Mouse (Mus musculus): ENCODE measurements around the gene Gm9732. TPM values are rescaled to one million over a fixed set of nuclear protein-coding genes. Genes with fewer than 3 reads are reported as not detected.
"Not testable (repeated sequence)": the region's sequence is repeated elsewhere in the genome, so short reads cannot be mapped to it uniquely, and the experiment has no call there.

Gm9732 gene
- total RNA-seq, 2 experiments from 2014 or later, result not detected

GRCm38 (mm10) chr14:43347711-43348110, 72.9 kb downstream of the Gm9732 start, which contains the start of gene 1700001F09Rik:
Gene 1700001F09Rik (minus strand): TSS chr14:43347811.
- ATAC-seq (replicated peaks; ENCODE audit: low FRiP score, low TSS enrichment, poor library complexity, severe bottlenecking), result not testable (repeated sequence)

- ATAC-seq (replicated peaks; ENCODE audit: low FRiP score, low TSS enrichment, poor library complexity, severe bottlenecking), result not testable (repeated sequence)
Observed at GRCm38 (mm10) chr14:43352944-43353343, 78.1 kb downstream of the Gm9732 start.

Other genes with a start within 250 kb of the Gm9732 start
- gene Gm8094, start 198.4 kb upstream of the Gm9732 start, total RNA-seq (2014; fragmentation: Nextera tagmentation), result not detected in 2 replicates
- not detected in 2 replicates for gene Gm8094, start 198.4 kb upstream of the Gm9732 start, total RNA-seq (2017)
- not detected in 2 replicates for gene Gm8104, start 174.4 kb upstream of the Gm9732 start, total RNA-seq (2014; fragmentation: Nextera tagmentation)
- not detected in 2 replicates for gene Gm8104, start 174.4 kb upstream of the Gm9732 start, total RNA-seq (2017)
- gene Gm7233, start 95.2 kb upstream of the Gm9732 start, total RNA-seq (2014; fragmentation: Nextera tagmentation), result not detected in 2 replicates
- not detected in 2 replicates for gene Gm7233, start 95.2 kb upstream of the Gm9732 start, total RNA-seq (2017)
- not detected in 2 replicates for gene Gm8122, start 39.7 kb upstream of the Gm9732 start, total RNA-seq (2014; fragmentation: Nextera tagmentation)
- not detected in 2 replicates for gene Gm8122, start 39.7 kb upstream of the Gm9732 start, total RNA-seq (2017)
- gene Gm8126, start 16.4 kb upstream of the Gm9732 start, total RNA-seq (2014; fragmentation: Nextera tagmentation), result not detected in 2 replicates
- gene Gm8126, start 16.4 kb upstream of the Gm9732 start, total RNA-seq (2017), result not detected in 2 replicates
- gene Gm8127, start 18.8 kb downstream of the Gm9732 start, total RNA-seq (2014; fragmentation: Nextera tagmentation), result not detected in 2 replicates
- not detected in 2 replicates for gene Gm8127, start 18.8 kb downstream of the Gm9732 start, total RNA-seq (2017)
- gene 1700001F09Rik, start 72.8 kb downstream of the Gm9732 start, total RNA-seq (2014; fragmentation: Nextera tagmentation), result not detected in 2 replicates
- gene 1700001F09Rik, start 72.8 kb downstream of the Gm9732 start, total RNA-seq (2017), result not detected in 2 replicates
- gene Gm8138, start 141.3 kb downstream of the Gm9732 start, total RNA-seq (2014; fragmentation: Nextera tagmentation), result not detected in 2 replicates
- gene Gm8138, start 141.3 kb downstream of the Gm9732 start, total RNA-seq (2017), result not detected in 2 replicates